Mouse (Mus musculus) limb, embryonic 13.5 days (tissue): ENCODE results near the gene Gpr155. TPM values are rescaled to one million over a fixed set of nuclear protein-coding genes. Genes with fewer than 3 reads are reported as not detected.

ENCODE experiments used
- ATAC-seq: fragments of 200-750 bp; cut with Nextera tagmentation; 2 replicates; pipeline ENCODE4 v1.8.0; 2017; ENCODE audit warnings: low read depth, moderate number of reproducible peaks, moderate TSS enrichment; ENCODE audit not compliant: low FRiP score
- H3K27ac ChIP-seq: fragments of 300-500 bp; sonication (generic); 2 replicates; pipeline ENCODE4 v1.5.1; 2015; ENCODE audit warnings: inconsistent platforms, mild to moderate bottlenecking, moderate library complexity
- H3K27me3 ChIP-seq: fragments of 300-500 bp; sonication (generic); 2 replicates; pipeline ENCODE4 v1.6.1; 2015; ENCODE audit warnings: mild to moderate bottlenecking, inconsistent platforms
- H3K36me3 ChIP-seq: fragments of 300-500 bp; sonication (generic); 2 replicates; pipeline ENCODE4 v1.6.1; 2015; ENCODE audit warnings: inconsistent platforms, mild to moderate bottlenecking, moderate library complexity
- H3K4me1 ChIP-seq: fragments of 300-500 bp; sonication (generic); 2 replicates; pipeline ENCODE4 v1.6.1; 2015; ENCODE audit warnings: inconsistent platforms
- H3K4me2 ChIP-seq: fragments of 300-500 bp; sonication (generic); replicated peaks from 2 replicates; pipeline ENCODE4 v1.6.1; 2015; ENCODE audit warnings: inconsistent platforms, mild to moderate bottlenecking, moderate library complexity
- H3K4me3 ChIP-seq: fragments of 300-500 bp; sonication (generic); 2 replicates; pipeline ENCODE4 v1.5.1; 2015; ENCODE audit warnings: moderate library complexity, mild to moderate bottlenecking, inconsistent platforms
- H3K9ac ChIP-seq: fragments of 300-500 bp; sonication (generic); 2 replicates; pipeline ENCODE4 v1.6.1; 2015; ENCODE audit warnings: mild to moderate bottlenecking, inconsistent platforms
- H3K9me3 ChIP-seq: fragments of 300-500 bp; sonication (generic); 2 replicates; pipeline ENCODE4 v1.6.1; 2016; ENCODE audit warnings: inconsistent platforms
- WGBS: fragments of 180-500 bp; shearing (Covaris S2); methylation state at CpG from one replicate; pipeline ENCODE4 v1.1.7; 2015; 5-methylcytosine and 5-hydroxymethylcytosine counted together
- polyA plus RNA-seq: library from polyadenylated mRNA; unstranded; fragments of >200 nt; fragmentation: Nextera tagmentation; extraction: Ambion mirVana; gene quantifications from 2 replicates; pipeline ENCODE4 v1.2.1, GENCODE M21; 2015

Gene Gpr155
- polyA plus RNA-seq, 1 experiment from 2014 or later, result 4.7 TPM

GRCm38 (mm10) chr2:73312152-73313116, 73.9 kb downstream of the Gpr155 start, which contains the start of the genes Scrn3 and Cir1:
Scrn3 (plus strand) TSS chr2:73312601.
Cir1 (minus strand) TSS chr2:73312701.
- Histone ChIP-seq H3K4me2 (peak within 1 kb of the TSS; percentile 95), H3K9ac (peak within 1 kb of the TSS; percentile 83), H3K27ac (peak within 1 kb of the TSS; percentile 76; the same call in 1 of the 2 replicates), H3K4me1 (peaks cover 17% of the 10 kb centered on the region), H3K9me3 (no peaks in the 10 kb centered on the region), H3K27me3 (no peaks in the 10 kb centered on the region), H3K36me3 (peaks cover 29% of the 10 kb centered on the region), H3K4me3 (peak within 1 kb of the TSS; percentile 73)
- under 1% methylated on average over 64 of the region's 64 CpGs for WGBS
- ATAC-seq, result peak; percentile 96

- Histone ChIP-seq H3K36me3 (peaks cover 83% of the 10 kb centered on the region), H3K27me3 (no peaks in the 10 kb centered on the region), H3K4me3 (no peak overlapping the region), H3K9ac (no peak overlapping the region), H3K9me3 (no peaks in the 10 kb centered on the region), H3K4me2 (no peak overlapping the region), H3K27ac (no peak overlapping the region), H3K4me1 (peaks cover 2% of the 10 kb centered on the region; the same call in 1 of the 2 replicates)
- ATAC-seq, result no peak
- 89% methylated on average over 7 of the region's 7 CpGs for WGBS
Observed at GRCm38 (mm10) chr2:73306006-73306405, 80.4 kb downstream of the Gpr155 start.

DNA sequence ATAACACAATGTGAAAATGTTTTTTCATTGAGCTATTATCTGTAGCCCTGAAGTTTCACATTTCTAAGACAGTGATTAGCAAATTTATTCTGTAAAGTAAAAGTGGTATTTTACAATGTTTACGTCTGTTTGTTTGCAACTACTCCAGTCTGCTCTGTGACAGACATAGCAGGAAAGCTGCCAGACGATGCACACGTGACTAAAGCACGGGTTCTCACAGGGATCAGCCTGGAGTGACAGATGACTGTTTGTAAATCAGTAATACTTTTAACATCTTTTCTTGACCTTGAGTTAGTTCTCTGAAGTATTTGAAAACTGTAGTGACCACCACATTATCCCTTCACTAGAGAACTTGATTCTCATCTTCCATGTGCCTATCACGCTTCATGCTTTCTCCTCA, 81.9 kb downstream of the Gpr155 start:
- WGBS, result 91% methylated on average over 5 of the region's 5 CpGs
- Histone ChIP-seq H3K36me3 (peaks cover 75% of the 10 kb centered on the region), H3K4me3 (no peak overlapping the region), H3K9ac (no peak overlapping the region), H3K4me2 (no peak overlapping the region), H3K27me3 (no peaks in the 10 kb centered on the region), H3K4me1 (no peaks in the 10 kb centered on the region), H3K27ac (no peak overlapping the region), H3K9me3 (no peaks in the 10 kb centered on the region)
- no peak for ATAC-seq

DNA sequence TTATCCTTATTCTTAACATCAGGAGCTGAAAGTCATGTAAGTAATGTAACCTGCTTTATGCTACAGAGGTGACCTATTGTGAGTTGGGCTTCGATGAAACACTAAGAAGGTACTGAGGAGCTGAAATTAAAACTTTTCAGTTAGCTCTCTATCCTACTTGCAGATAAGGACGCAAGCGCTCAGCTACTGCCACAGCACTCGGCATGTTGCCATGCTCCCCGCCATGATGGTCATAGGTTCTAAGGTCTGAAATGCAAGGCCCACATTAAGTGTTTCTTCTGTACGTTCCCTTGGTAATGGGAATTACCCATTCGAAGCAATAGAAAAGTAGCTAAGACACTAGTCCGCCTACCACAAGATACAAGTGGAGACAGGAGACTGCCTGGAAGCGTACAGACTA, 83.7 kb downstream of the Gpr155 start:
- Histone ChIP-seq H3K4me3 (no peak overlapping the region), H3K27me3 (no peaks in the 10 kb centered on the region), H3K4me1 (no peaks in the 10 kb centered on the region), H3K36me3 (peaks cover 61% of the 10 kb centered on the region), H3K27ac (no peak overlapping the region), H3K9me3 (no peaks in the 10 kb centered on the region), H3K4me2 (no peak overlapping the region), H3K9ac (no peak overlapping the region)
- no peak for ATAC-seq
- 94% methylated on average over 9 of the region's 9 CpGs for WGBS

DNA sequence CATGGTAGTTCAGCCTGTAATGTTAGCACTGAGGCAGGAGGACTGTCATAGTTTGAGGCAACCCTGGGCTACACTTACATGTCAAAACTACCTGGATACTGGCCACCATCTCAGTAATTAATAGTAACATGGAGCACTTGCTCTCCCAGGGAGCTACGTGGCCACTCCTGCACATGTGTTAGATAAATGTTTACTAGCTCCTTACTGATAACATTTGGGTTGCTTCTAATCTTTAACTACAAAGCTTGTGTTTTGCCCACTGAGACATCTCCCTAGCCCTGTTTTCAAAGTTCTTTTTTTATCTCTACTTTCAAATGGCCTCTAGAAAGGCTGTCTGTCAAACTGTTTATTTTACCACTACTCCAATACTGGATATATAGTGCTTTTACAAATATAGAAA, 84.4 kb downstream of the Gpr155 start:
- Histone ChIP-seq H3K27ac (no peak overlapping the region), H3K9me3 (no peaks in the 10 kb centered on the region), H3K9ac (no peak overlapping the region), H3K4me1 (no peaks in the 10 kb centered on the region), H3K4me3 (no peak overlapping the region), H3K27me3 (no peaks in the 10 kb centered on the region), H3K36me3 (peaks cover 54% of the 10 kb centered on the region), H3K4me2 (no peak overlapping the region)
- ATAC-seq, result no peak
- WGBS, result 88% methylated on average over 1 of the region's 1 CpGs

DNA sequence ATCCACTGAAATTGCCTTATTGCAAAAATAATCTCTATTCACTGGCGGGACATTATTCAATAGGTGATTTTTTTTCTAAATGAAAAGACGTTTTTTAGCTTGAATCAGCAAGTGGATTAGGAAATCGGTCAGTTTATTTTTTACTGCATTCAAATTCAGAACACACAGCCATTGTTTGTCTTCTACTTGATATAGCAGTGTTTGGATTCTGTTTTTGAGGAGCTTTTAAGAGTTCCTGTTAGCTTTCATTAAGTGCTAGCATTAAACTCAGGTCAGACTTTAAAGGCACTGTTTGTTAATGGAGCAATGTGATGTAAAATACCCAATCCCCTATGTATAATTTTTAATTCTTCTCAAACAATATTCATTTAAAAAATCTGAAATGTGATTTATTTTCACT, 87.5 kb downstream of the Gpr155 start:
- Histone ChIP-seq H3K4me3 (no peak overlapping the region), H3K4me2 (no peak overlapping the region), H3K36me3 (peaks cover 37% of the 10 kb centered on the region), H3K27ac (no peak overlapping the region), H3K27me3 (no peaks in the 10 kb centered on the region), H3K9ac (no peak overlapping the region), H3K9me3 (no peaks in the 10 kb centered on the region), H3K4me1 (no peaks in the 10 kb centered on the region)
- ATAC-seq, result no peak
- 84% methylated on average over 3 of the region's 3 CpGs for WGBS

GRCm38 (mm10) chr2:73298154-73298553, 88.2 kb downstream of the Gpr155 start:
- no peak for ATAC-seq
- Histone ChIP-seq H3K4me2 (no peak overlapping the region), H3K4me1 (no peaks in the 10 kb centered on the region), H3K36me3 (peaks cover 35% of the 10 kb centered on the region), H3K9me3 (no peaks in the 10 kb centered on the region), H3K9ac (no peak overlapping the region), H3K4me3 (no peak overlapping the region), H3K27me3 (no peaks in the 10 kb centered on the region), H3K27ac (no peak overlapping the region)
- 82% methylated on average over 7 of the region's 7 CpGs for whole genome bisulfite sequencing

DNA sequence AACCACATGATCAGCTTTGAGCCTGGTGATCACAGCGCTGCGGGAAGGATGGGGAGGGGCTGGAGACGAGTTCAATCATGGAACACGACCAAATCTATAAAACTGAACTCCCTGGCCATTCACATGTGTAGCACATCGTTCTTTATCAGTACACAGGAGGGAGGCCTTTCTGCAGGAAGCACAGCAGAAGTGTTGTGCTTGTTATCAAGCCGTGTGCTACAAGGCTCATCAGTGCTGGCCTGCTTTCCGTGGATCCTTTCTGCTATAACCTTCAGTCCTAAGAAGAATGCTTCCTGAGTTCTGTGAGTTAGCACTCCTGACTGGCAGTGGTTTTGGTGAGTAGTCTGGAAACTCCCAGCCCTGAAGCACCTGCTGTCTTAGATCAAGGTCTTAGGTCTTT, 91.3 kb downstream of the Gpr155 start:
- no peak for ATAC-seq
- Histone ChIP-seq H3K36me3 (peaks cover 36% of the 10 kb centered on the region), H3K27ac (no peak overlapping the region), H3K9me3 (no peaks in the 10 kb centered on the region), H3K4me3 (no peak overlapping the region), H3K4me1 (no peaks in the 10 kb centered on the region), H3K4me2 (no peak overlapping the region), H3K9ac (no peak overlapping the region), H3K27me3 (no peaks in the 10 kb centered on the region)
- 79% methylated on average over 7 of the region's 7 CpGs for WGBS

Other genes with a start within 250 kb of the Gpr155 start
- 111 and 112 TPM in 2 replicates for gene Ola1, start 167.6 kb downstream of the Gpr155 start, polyA plus RNA-seq
- 0.87 and 1.6 TPM in 2 replicates for gene Sp9, start 114.6 kb downstream of the Gpr155 start, polyA plus RNA-seq
- 14.3 and 16.3 TPM in 2 replicates for gene Scrn3, start 74.0 kb downstream of the Gpr155 start, polyA plus RNA-seq
- gene Cir1, start 73.9 kb downstream of the Gpr155 start, polyA plus RNA-seq, result 28.6 and 33.3 TPM in 2 replicates
- gene Wipf1, start 143.2 kb upstream of the Gpr155 start, polyA plus RNA-seq, result 14.6 and 16.2 TPM in 2 replicates
- 13.8 and 14.4 TPM in 2 replicates for gene Chrna1, start 193.8 kb upstream of the Gpr155 start, polyA plus RNA-seq